Mouse (Mus musculus) heart, embryonic 14.5 days (tissue): ENCODE data around the gene Col4a3bp. TPM values are rescaled to one million over a fixed set of nuclear protein-coding genes. Genes with fewer than 3 reads are reported as not detected.
"Not testable (repeated sequence)": the region's sequence is repeated elsewhere in the genome, so short reads cannot be mapped to it uniquely, and the experiment has no call there.

ENCODE experiments used
- ATAC-seq: fragments of 200-750 bp; cut with Nextera tagmentation; 2 replicates; pipeline ENCODE4 v1.8.0; 2017; ENCODE audit warnings: low read depth, moderate TSS enrichment; ENCODE audit not compliant: insufficient number of reproducible peaks, insufficient read depth, low FRiP score
- H3K27ac ChIP-seq, 2 experiments: fragments of 200-500 bp in 1 of 2; fragments of 300-500 bp in 1 of 2; sonication (generic) in 1 of 2; replicated peaks in 1 of 2; 2 replicates each; pipeline ENCODE4 v1.5.1; 2012 to 2014; ENCODE audit warnings: low read depth in 2 of 2, low read length in 2 of 2, control low read depth in 1 of 2, mild to moderate bottlenecking in 1 of 2, mixed read lengths in 1 of 2; ENCODE audit not compliant: control insufficient read depth in 1 of 2, insufficient read depth in 1 of 2
- H3K27me3 ChIP-seq: fragments of 300-500 bp; sonication (generic); 2 replicates; pipeline ENCODE4 v1.6.1; 2014; ENCODE audit warnings: mild to moderate bottlenecking, low read length, control low read depth; ENCODE audit not compliant: control insufficient read depth, insufficient read depth
- H3K36me3 ChIP-seq: fragments of 300-500 bp; sonication (generic); 2 replicates; pipeline ENCODE4 v1.6.1; 2014; ENCODE audit warnings: mild to moderate bottlenecking, control low read depth, low read length, mixed read lengths; ENCODE audit not compliant: control insufficient read depth, insufficient read depth
- H3K4me1 ChIP-seq, 2 experiments: fragments of 200-500 bp in 1 of 2; fragments of 300-500 bp in 1 of 2; sonication (generic) in 1 of 2; 2 replicates each; pipeline ENCODE4 v1.6.1; 2012 to 2014; ENCODE audit warnings: low read length in 2 of 2, control low read depth in 1 of 2, mixed read lengths in 1 of 2; ENCODE audit not compliant: control insufficient read depth in 2 of 2, insufficient read depth in 2 of 2
- H3K4me2 ChIP-seq: fragments of 300-500 bp; sonication (generic); 2 replicates; pipeline ENCODE4 v1.6.1; 2014; ENCODE audit warnings: mild to moderate bottlenecking, low read length
- H3K4me3 ChIP-seq, 2 experiments: fragments of 200-500 bp in 1 of 2; fragments of 300-500 bp in 1 of 2; sonication (generic) in 1 of 2; 2 replicates each; pipeline ENCODE4 v1.5.1; 2012 to 2014; ENCODE audit warnings: low read length in 2 of 2, mild to moderate bottlenecking in 2 of 2, control low read depth in 1 of 2, low read depth in 1 of 2, moderate library complexity in 1 of 2; ENCODE audit not compliant: control insufficient read depth in 1 of 2, insufficient read depth in 1 of 2
- H3K9ac ChIP-seq: fragments of 300-500 bp; sonication (generic); 2 replicates; pipeline ENCODE4 v1.6.1; 2014; ENCODE audit warnings: mild to moderate bottlenecking, low read length
- H3K9me3 ChIP-seq: fragments of 300-500 bp; sonication (generic); 2 replicates; pipeline ENCODE4 v1.6.1; 2016; ENCODE audit warnings: low read length, control low read depth; ENCODE audit not compliant: control insufficient read depth
- WGBS: fragments of 180-500 bp; shearing (Covaris S2); extraction: QIAGEN DNeasy Blood & Tissue Kit; methylation state at CpG from one replicate; pipeline ENCODE4 v1.1.7; 2014; 5-methylcytosine and 5-hydroxymethylcytosine counted together
- polyA plus RNA-seq: library from polyadenylated mRNA; unstranded; fragments of >200 nt; fragmentation: Nextera tagmentation; extraction: Ambion mirVana; gene quantifications from 2 replicates; pipeline ENCODE4 v1.2.1, GENCODE M21; 2014

Col4a3bp gene
- polyA plus RNA-seq, 1 experiment from 2014 or later: 11.9 TPM

DNA sequence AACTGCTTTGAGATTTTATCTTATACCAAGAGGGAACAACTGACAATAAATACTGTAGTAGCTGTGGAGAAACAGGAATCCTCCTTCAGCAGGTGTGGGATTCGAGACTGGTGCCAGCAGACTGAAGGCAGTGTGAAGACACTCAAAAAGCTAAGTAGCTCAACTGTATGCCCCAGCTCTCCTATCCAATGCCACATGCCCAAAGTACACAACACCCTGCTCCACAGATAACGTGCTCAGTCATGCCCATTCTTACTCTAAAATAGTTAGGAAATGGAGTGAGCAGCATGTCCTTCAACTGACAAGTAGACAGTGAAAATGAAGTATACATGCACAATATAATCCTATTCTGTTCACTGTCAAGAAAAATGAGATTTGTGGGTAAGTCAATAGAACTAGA, 101.8 kb downstream of the Col4a3bp start:
- Histone ChIP-seq H3K27ac (no peak overlapping the region), H3K4me3 (no peak overlapping the region), H3K4me1 (no peaks in the 10 kb centered on the region), H3K27me3 (no peaks in the 10 kb centered on the region), H3K9me3 (no peaks in the 10 kb centered on the region), H3K4me2 (no peak overlapping the region), H3K9ac (no peak overlapping the region), H3K36me3 (peaks cover 35% of the 10 kb centered on the region)
- no peak for ATAC-seq
- 74% methylated on average over 2 of the region's 2 CpGs for WGBS

DNA sequence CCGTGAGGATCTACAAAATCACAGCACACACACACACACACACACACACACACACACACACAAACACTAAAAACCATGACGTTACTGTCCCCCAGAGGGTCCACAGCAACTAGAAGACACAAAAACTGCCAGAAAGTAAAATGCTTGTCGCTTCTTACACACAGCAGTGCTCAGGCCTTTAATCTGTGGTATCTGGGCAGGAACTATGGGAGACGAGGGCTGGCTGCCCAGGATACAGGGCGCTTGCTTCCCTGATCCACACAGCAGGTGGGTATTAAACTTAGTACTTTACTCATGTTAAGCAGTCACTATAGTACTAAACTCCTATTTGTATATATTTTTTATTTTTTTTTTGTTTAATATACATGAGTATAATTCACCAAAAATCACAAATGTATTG, 103.4 kb downstream of the Col4a3bp start:
- H3K9ac ChIP-seq: no peak overlapping the region
- H3K4me1 ChIP-seq: no peaks in the 10 kb centered on the region
- H3K9me3 ChIP-seq: no peaks in the 10 kb centered on the region
- ATAC-seq: no peak
- H3K36me3 ChIP-seq: peaks cover 40% of the 10 kb centered on the region
- H3K4me2 ChIP-seq: no peak overlapping the region
- H3K27me3 ChIP-seq: no peaks in the 10 kb centered on the region
- H3K27ac ChIP-seq: no peak overlapping the region
- H3K4me3 ChIP-seq: no peak overlapping the region
- WGBS: 64% methylated on average over 5 of the region's 5 CpGs

DNA sequence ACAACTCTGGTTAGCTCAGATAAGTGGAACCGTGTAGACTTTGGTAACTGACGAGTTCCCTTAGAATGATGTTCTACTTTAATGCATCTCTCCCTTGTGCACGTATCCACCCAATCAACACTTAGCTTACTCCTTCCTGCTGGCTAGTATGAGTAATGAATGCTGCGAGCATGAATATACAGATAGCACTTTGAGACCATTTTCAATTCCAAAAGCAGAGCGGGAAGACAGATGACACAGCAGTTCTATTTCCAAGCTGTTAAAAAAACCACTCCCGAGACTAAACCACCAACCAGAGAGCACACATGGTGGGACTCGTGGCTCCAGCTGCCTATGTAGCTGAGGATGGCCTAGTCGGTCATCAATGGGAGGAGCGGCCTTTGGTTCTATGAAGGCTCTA, 110.6 kb downstream of the Col4a3bp start:
- Histone ChIP-seq H3K9me3 (no peaks in the 10 kb centered on the region), H3K27me3 (no peaks in the 10 kb centered on the region), H3K4me3 (no peak overlapping the region), H3K4me2 (no peak overlapping the region), H3K9ac (no peak overlapping the region), H3K27ac (no peak overlapping the region), H3K4me1 (no peaks in the 10 kb centered on the region), H3K36me3 (peaks cover 98% of the 10 kb centered on the region)
- no peak for ATAC-seq
- WGBS: 87% methylated on average over 9 of the region's 9 CpGs

DNA sequence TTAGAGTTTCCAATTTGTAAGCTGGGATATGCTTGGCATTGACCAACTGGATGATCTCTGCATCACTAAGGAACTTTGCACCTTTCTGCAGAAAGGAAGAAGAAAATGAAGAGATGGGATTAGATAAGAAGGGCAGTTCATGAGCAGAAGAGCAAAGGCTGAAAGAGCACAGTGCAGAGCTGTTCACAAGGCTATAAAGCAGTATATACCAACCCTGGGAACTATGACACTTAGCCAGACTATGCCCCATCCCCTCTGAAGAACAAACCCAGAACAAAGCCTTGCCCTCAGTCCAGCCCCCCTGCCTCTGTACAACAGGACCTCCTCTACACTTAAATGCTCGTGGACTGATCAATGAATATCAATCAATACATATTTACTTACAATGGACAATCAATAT, 114.3 kb downstream of the Col4a3bp start:
- Histone ChIP-seq H3K9me3 (no peaks in the 10 kb centered on the region), H3K4me3 (no peak overlapping the region), H3K9ac (no peak overlapping the region), H3K27ac (no peak overlapping the region), H3K27me3 (no peaks in the 10 kb centered on the region), H3K36me3 (peaks cover 97% of the 10 kb centered on the region), H3K4me1 (no peaks in the 10 kb centered on the region), H3K4me2 (no peak overlapping the region)
- WGBS: 87% methylated on average over 1 of the region's 1 CpGs
- ATAC-seq: no peak

DNA sequence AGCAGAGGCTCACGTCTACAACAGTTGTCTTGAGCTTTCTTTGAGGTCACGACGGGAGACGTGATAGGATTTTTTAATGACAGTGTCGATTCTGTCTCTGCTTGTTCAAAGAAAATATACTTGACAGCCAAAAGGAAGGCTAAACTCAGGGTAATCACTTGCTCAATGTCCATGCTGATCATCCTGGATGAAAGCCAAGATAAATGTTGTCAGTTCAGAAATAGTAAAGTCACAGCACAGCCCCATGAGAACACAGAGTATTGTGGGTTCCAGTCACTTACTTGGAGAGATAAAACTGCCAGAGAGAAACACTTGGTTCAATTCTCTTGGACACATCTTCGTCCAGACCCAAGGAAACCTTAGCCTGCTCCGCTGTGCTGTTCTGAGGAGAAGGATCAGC, 116.5 kb downstream of the Col4a3bp start:
- no peak for ATAC-seq
- Histone ChIP-seq H3K27ac (no peak overlapping the region), H3K4me2 (no peak overlapping the region), H3K27me3 (no peaks in the 10 kb centered on the region), H3K36me3 (peaks cover 97% of the 10 kb centered on the region), H3K9ac (no peak overlapping the region), H3K4me3 (no peak overlapping the region), H3K4me1 (no peaks in the 10 kb centered on the region), H3K9me3 (no peaks in the 10 kb centered on the region)
- WGBS: 74% methylated on average over 7 of the region's 7 CpGs

DNA sequence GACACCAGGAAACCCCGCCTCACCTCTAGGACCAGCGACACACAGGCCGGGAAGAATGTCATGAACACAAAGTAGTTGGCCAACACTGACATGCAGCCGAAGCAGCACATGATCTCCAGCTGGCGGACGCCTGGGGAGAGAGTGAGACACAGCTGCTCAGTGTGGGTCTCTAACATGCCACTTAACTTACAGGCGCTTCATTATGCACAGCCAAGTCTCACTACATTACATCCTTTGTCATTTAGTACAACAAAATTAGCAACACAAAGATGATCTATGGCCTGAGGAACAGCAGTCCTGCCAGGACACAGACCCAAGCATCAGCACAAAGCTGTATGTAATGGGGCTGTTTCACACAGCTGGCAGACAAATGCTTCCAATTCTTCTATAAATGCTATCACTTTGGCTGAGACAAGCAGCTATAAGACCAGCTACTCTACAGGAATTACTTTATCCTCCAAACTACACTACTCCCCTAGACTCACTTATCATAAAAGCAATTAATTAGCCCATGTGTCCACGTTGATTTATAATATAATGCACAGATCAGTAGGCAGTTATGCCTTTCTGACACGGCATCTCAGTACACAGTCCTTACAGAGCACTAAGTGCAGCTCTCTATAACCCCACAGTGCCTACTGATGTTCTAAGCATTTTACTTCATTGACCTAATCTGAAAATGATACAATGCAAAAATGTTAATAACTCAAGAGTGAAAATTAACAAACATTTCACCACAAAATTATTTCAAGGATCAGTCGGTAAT, 117.9 kb downstream of the Col4a3bp start:
- Histone ChIP-seq H3K4me3 (no peak overlapping the region), H3K9me3 (no peaks in the 10 kb centered on the region), H3K4me2 (no peak overlapping the region), H3K27me3 (no peaks in the 10 kb centered on the region), H3K27ac (no peak overlapping the region), H3K9ac (no peak overlapping the region), H3K36me3 (peaks cover 97% of the 10 kb centered on the region), H3K4me1 (no peaks in the 10 kb centered on the region)
- ATAC-seq: no peak
- 81% methylated on average over 10 of the region's 10 CpGs for WGBS

DNA sequence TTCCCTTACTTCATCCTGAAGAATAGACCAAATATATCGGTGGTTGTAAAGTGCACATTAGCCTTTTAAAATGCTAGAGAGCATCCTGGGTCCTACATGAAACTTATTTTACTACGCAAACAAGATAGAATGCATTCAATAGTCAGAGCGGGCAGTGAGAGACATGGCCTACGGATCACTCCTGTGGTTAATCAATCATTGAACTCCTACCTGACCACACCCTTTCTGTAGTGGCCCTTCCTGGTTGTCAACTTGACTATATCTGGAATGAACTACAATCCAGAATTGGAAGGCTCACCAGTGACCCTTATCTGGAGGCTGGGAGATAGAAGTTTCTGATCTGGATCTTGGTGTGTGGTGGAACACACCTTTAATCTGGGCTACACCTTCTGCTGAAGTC, 120.7 kb downstream of the Col4a3bp start:
- peaks cover 83% of the 10 kb centered on the region for H3K36me3 ChIP-seq
- H3K4me1 ChIP-seq, ATAC-seq, H3K27ac ChIP-seq, H3K27me3 ChIP-seq, H3K4me3 ChIP-seq, H3K9me3 ChIP-seq, H3K4me2 ChIP-seq, H3K9ac ChIP-seq: not testable (repeated sequence)
- 94% methylated on average over 4 of the region's 4 CpGs for WGBS

DNA sequence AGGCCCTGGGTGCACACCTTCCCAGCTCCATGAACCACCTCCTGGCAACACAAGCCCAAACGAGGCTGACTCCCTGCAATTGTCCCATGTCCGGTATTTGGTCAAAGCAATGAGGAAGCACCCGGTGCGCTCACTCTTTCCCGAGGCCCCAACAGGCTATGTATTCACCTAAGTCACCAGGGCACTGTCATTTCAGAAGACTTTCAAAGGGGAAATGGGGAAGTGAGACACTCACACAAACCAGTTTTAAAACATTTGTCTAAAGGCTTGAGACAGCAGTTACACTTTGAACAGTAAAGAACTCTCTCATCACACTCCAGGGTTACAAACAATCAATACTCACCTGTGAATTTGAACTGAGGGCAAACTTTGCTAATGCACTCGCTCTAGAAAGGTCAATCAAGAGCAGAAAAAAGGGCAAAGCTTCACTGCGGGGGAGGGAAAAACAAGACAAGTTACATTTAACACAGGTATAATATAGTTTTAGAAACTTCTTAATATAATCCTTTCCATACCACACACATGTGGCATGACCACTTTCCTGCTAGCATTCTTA, 122.1 kb downstream of the Col4a3bp start:
- no peak for ATAC-seq
- H3K9me3 ChIP-seq: no peaks in the 10 kb centered on the region
- 93% methylated on average over 7 of the region's 7 CpGs for WGBS
- H3K9ac ChIP-seq: no peak overlapping the region
- peaks cover 69% of the 10 kb centered on the region for H3K36me3 ChIP-seq
- no peak overlapping the region for H3K27ac ChIP-seq
- H3K4me1 ChIP-seq: peaks cover 0 to 13% of the 10 kb centered on the region in 2 experiments; a peak in 3 of 4 replicates
- no peaks in the 10 kb centered on the region for H3K27me3 ChIP-seq
- H3K4me2 ChIP-seq: no peak overlapping the region
- no peak overlapping the region for H3K4me3 ChIP-seq
